Mouse (Mus musculus) kidney, postnatal 36 days (tissue): ENCODE measurements around the gene Sfrp2.
A peak's percentile ranks its signal among the peaks of the same experiment; 100 is the strongest.

Source experiments
- DNase-seq, 2 experiments: peaks; one replicate each; pipeline ENCODE4 v3.0.0; 2021 to 2022; ENCODE audit warnings: mixed read lengths in 2 of 2

Gene Sfrp2

DNA sequence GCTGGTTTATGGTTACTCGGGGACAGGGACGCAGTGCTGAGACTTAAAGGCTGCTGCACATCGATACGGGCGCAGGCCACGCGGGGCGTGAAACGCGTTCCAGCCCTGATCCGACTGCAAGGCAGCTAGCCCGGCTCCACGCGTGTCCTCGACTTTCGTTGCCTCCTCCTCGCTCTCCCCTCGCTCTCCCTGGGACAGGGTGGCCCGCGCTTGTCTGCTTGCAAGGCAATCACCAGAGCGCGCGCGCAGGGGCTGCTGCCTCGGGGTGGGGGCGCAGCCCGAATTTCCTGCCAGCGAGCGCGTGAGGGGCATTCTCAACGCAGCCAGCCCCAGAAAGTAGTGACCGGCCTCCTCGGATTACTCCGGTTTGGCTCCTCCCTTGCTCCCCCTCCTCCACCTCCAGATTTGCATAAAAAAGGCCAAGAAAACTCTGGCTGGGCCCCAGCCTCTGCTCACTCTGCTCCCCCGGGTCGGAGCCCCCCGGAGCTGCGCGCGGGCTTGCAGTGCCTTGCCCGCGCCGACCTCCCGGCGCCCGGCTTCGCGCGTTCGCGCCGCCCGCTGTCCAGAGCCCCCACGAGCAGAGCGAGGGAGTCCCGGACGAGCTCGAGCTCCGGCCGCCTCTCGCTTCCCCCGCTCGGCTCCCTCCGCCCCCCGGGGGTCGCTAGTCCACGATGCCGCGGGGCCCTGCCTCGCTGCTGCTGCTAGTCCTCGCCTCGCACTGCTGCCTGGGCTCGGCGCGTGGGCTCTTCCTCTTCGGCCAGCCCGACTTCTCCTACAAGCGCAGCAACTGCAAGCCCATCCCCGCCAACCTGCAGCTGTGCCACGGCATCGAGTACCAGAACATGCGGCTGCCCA lies at the start of gene Sfrp2:
Sfrp2 (plus strand) TSS at position 451 of the 855 bp plus-strand sequence.
- DNase-seq = peak in 1 of 2 experiments; percentile 13

- DNase-seq = peak in 1 of 2 experiments; percentile 10
Measured at GRCm38 (mm10) chr3:83717643-83718231, 48.4 kb upstream of the Sfrp2 start.

GRCm38 (mm10) chr3:83718662-83719061 lies 47.5 kb upstream of the Sfrp2 start:
- no peak for DNase-seq

GRCm38 (mm10) chr3:83728223-83728622 lies 37.9 kb upstream of the Sfrp2 start:
- no peak for DNase-seq

- DNase-seq = no peak
Measured at GRCm38 (mm10) chr3:83728675-83729390, 37.3 kb upstream of the Sfrp2 start.

- DNase-seq = no peak
Measured at GRCm38 (mm10) chr3:83733985-83734384, 32.1 kb upstream of the Sfrp2 start.

DNA sequence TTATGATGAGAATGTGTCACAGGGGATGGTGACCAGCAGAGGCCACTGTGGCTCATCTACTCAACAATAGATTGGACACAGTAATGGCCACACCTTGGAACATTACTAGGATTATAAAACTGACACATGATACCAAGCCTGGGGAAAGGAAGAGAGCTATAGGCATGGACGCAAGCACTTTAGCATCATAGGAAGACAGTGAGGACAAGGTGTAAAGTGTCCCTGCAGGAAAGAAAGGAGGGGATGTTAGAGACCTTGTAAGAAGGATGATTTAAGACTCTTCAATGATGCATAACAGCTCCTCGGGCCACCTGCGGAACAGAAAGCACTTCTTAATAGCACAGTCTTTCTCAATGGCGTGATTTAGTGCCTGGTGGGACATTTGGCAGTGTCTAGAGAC lies 29.1 kb upstream of the Sfrp2 start:
- DNase-seq = no peak

GRCm38 (mm10) chr3:83740246-83740645 lies 25.9 kb upstream of the Sfrp2 start:
- DNase-seq = no peak

GRCm38 (mm10) chr3:83747276-83747675 lies 18.8 kb upstream of the Sfrp2 start:
- DNase-seq = no peak

DNA sequence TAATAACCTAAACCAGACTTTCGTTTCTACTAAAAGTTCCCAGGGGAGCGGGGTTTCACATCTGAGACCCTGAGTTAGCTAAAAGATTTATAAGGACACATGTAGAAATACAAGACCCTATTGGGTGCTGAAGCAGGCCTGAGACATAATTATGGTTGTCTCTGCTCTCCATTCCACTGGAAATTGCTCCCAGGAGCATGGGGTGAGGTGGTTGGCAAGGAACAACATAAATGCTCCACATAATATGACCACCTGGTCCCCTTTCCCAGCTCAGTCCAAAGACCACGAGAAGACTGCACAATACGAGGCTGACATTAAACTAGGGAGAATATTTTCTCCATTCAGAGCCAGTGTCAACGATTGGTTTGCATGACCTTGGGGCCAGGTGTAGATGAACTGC lies 18.2 kb upstream of the Sfrp2 start:
- no peak for DNase-seq

- DNase-seq = no peak
Measured at GRCm38 (mm10) chr3:83751625-83752024, 14.5 kb upstream of the Sfrp2 start.

DNA sequence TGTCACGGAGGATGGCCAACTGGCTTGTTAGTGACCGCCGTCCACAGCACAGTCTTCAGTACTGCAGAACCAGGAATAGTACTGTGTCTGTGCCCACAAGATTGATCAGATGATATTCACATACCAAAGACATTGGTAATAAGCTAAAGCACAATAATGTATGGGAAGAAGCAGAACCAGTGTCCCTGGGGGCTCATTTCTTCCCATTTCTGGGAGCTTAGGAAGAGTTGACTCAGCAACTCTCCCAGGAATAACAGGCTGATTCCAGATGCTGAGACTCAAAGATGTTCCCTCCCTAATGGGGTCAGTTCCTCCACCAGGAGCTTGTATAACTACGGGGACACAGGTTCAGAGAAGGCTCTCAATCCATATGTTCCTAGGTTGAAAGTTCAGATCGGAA lies 13.9 kb upstream of the Sfrp2 start:
- DNase-seq = no peak

DNA sequence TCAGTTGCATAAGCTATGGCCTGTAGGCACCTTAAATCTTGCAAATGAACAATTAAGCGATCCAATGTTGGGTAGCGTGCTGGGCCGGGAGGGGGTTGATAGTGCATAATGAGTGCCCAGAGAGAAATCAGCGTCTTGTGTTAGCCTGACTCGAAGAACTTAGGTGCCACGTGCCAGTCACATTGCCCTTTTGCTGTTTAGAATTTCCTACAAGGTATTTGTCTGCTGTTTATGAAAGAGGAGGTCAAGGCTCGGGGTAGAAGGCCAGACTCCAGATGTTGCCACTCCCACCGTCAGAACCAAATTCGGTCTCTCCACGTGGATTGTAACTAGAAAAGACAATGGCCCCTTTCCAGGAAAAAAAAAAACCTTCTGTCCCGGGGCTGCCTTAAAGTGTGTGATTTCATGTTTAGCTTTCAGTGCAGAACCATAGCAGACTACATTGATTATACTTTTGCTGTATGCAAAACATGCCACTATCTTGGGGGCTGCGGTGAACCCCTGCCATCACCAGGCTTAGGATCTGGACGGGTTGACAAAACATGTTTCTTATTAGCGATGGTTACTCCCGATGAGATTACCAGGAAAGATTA lies 11.0 kb upstream of the Sfrp2 start:
- no peak for DNase-seq

- no peak for DNase-seq
Measured at GRCm38 (mm10) chr3:83755666-83756065, 10.5 kb upstream of the Sfrp2 start.

DNA sequence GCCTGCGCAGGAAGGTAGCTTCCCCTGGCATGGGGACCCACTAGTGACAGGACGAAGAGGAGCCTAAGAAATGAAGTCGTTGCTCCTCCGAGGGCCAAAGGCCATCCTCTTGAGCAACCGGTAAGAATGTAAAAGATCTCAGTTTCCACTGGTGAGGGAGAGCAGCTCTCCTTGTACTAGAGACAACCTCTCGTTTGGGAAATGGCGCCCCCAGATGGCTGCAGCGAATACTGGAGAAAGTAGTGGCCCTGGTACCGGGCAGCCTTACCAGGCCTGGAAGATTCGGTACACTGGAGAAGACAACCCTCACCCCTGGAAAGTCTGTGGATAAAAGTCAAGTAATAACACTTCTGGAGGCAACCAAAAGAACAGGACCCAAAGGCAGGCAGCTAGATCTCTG lies 3.8 kb upstream of the Sfrp2 start:
- no peak for DNase-seq

GRCm38 (mm10) chr3:83763551-83764548 lies 2.3 kb upstream of the Sfrp2 start:
- peak; percentile 67 to 81 for DNase-seq

DNA sequence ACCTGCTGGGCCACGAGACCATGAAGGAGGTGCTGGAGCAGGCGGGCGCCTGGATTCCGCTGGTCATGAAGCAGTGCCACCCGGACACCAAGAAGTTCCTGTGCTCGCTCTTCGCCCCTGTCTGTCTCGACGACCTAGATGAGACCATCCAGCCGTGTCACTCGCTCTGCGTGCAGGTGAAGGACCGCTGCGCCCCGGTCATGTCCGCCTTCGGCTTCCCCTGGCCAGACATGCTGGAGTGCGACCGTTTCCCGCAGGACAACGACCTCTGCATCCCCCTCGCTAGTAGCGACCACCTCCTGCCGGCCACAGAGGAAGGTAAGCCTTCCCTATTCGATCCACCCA lies 577 bp downstream of the Sfrp2 start:
- DNase-seq = peak in 1 of 2 experiments; percentile 22

GRCm38 (mm10) chr3:83767121-83767520 lies 1.0 kb downstream of the Sfrp2 start:
- no peak for DNase-seq

DNA sequence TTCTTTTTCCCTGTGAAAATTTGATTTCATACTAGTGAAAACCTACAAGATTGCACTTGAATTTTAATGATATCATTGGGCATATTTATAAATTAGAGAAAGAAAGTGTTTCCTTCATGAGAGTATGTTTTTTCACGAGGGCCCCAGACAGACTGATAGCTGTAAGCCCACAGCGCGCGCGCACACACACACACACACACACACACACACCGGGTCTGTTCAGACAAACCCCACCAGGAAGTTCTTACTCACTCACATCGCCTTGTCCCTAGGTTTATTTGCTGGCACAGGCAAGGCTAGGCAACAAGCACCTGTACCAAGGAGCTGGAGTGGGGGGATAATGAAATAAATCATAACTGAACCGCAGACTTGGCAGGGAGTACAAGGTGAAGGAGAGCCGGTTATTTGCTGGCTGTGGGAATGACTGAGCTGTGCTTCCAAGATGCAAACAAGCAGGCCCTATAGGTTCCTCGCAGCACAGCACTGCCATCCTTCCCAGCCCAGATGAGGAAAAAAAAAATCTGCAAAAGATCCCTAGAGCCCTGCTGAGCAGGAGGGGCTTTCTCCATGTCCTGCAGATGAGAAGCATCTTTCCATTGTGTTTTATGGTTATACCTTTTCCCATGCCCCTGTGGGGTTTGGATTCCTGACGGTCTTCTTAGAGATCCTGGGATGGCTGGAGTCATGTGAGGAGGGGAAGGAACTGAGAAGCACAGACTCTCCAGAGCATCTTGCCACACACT lies 2.3 kb downstream of the Sfrp2 start:
- no peak for DNase-seq

DNA sequence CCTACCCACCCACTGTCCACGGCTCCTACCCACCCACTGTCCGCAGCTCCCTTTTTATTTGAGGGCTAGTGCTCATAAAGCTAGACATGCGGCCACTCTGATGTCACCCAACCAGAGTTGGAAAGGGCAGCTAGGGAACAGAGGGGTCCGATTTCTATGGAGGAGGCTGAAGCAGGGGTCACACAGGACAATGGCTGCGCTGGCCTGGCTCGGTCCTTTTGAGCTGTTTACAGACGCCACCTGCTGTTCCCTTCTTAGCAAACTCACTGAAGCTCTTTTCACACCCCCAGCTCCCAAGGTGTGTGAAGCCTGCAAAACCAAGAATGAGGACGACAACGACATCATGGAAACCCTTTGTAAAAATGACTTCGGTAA lies 2.9 kb downstream of the Sfrp2 start:
- peak in 1 of 2 experiments; percentile 15 for DNase-seq

DNA sequence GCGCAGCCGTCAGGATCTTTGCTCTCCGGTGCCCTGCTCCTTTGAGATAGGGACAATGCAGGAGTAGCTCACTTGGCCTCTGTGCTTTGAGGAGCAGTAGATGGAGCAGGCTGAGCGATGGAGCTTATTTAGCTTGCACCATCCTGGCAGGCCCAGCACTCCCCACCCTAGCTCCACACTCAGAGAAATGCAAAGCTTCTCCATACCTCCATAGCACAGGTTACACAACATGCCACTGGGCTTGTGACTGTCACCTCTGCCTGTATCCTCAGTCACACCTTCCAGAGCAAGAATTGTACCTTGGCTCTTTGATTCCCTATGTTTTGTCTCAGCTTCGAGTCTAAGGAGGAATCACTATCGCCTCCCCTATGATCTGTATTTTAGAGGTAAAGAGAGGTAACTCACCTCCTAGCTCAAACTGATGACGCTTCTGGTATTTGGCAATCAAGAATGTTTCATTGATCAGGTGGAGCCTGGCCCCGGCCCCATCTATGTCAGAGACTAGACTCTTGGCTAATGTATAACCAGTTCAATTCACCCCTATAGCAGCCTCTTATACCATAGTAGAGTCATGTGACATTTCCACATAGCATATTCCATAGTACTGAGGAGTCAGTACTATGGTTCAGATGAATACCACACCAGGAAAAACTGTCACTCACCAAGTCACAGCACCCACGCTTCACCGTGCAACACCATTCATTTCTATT lies 5.2 kb downstream of the Sfrp2 start:
- no peak for DNase-seq
